Mouse (Mus musculus): ENCODE results near the gene Trappc6b.

DNA sequence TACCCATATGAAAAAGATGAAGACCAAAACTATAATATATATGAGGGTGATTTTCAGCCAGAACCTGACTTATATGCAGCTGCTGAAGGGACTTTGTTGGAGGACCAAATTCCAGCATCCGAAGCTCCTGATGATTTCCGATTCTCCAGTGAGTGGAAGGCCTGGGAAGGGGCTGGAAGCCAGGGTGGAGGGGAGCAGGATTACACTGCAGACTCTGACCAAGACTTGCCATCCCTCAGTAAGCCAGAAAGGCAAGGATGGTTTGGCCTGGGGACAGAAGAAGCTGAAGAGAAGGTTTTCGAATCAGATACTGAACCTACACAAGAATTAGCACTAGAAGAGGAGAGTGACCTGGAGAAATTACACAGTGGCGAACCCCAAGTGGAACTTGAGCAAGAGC, 46.7 kb upstream of the Trappc6b start:
- TF ChIP-seq CTCF (IDR thresholded peaks at IDR 0.05; ENCODE audit: borderline replicate concordance, control insufficient read depth, extremely low read depth, insufficient read depth, low read length, poor library complexity) (no peak), POLR2A (IDR thresholded peaks at IDR 0.05; ENCODE audit: control insufficient read depth, extremely low read depth, insufficient read depth, low read length, poor library complexity) (no peak)

Data from thymus, adult 2 months (tissue).